Mouse (Mus musculus) cerebellum, adult 2 months (tissue): ENCODE measurements around the gene Btnl9. TPM values are rescaled to one million over a fixed set of nuclear protein-coding genes. Genes with fewer than 3 reads are reported as not detected.
"Not testable (repeated sequence)": the region's sequence is repeated elsewhere in the genome, so short reads cannot be mapped to it uniquely, and the experiment has no call there.

Experiments used
- DNase-seq, 2 experiments: peaks; one replicate each; pipeline ENCODE4 v3.0.0; 2021
- H3K27ac ChIP-seq: fragments of 200-500 bp; 2 replicates; pipeline ENCODE4 v1.5.1; 2012; ENCODE audit warnings: low read length, control low read depth, inconsistent platforms; ENCODE audit not compliant: insufficient read depth
- H3K27me3 ChIP-seq: fragments of 200-500 bp; 2 replicates; pipeline ENCODE4 v1.6.1; 2012; ENCODE audit warnings: inconsistent platforms, mild to moderate bottlenecking, low read length, moderate library complexity; ENCODE audit not compliant: control insufficient read depth, insufficient read depth
- H3K4me1 ChIP-seq: fragments of 200-500 bp; 2 replicates; pipeline ENCODE4 v1.6.1; 2011; ENCODE audit warnings: low read length; ENCODE audit not compliant: control insufficient read depth, insufficient read depth
- H3K4me3 ChIP-seq: fragments of 200-500 bp; replicated peaks from 2 replicates; pipeline ENCODE3; 2011; ENCODE audit warnings: mild to moderate bottlenecking, low read depth, low read length, control low read depth; ENCODE audit not compliant: insufficient read depth
- CTCF ChIP-seq: fragments of 200-500 bp; IDR thresholded peaks from 2 replicates; pipeline ENCODE4 v1.5.1; 2011; ENCODE audit warnings: low read depth, mild to moderate bottlenecking, control low read depth, low read length, moderate library complexity, borderline replicate concordance; ENCODE audit not compliant: insufficient read depth
- POLR2A ChIP-seq: fragments of 200-500 bp; IDR thresholded peaks from 2 replicates; pipeline ENCODE4 v1.6.1; 2011; ENCODE audit warnings: low read length, control low read depth, borderline replicate concordance; ENCODE audit not compliant: insufficient read depth
- WGBS: fragments of 180-500 bp; shearing (Covaris S2); methylation state at CpG from one replicate; pipeline ENCODE4 v1.1.7; 2018; 5-methylcytosine and 5-hydroxymethylcytosine counted together
- polyA plus RNA-seq: library from polyadenylated mRNA; depleted of rRNA; stranded (reverse); fragments of >200 nt; gene quantifications from 2 replicates; pipeline ENCODE4 v1.2.3, GENCODE M21; 2012

Gene Btnl9
- polyA plus RNA-seq, 1 experiment: not detected

DNA sequence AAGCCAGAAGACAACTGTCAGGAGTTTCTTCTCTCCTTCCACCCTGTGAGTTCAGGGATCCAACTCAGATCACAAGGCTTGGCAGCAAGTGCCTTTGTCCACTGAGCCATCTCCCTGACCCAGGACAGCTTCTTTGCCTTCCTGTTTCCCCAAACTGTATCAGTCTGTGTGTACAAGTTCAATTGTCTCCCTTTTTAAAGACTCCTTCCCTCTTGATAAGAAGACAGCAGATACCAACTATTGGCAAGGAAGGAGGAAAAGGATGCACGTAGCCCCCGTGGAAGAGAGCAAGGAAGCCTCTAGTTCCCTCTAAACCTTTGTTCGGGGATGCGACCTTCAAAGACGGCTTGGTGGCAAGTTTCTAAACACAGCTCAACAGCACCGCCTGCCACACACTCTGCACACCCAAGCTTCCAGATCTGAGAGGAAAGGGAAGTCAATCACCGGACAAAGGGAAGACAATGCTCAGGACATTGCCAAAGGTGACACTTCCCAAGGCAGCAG, 8.9 kb upstream of the Btnl9 start:
- no peak overlapping the region for H3K4me3 ChIP-seq
- no peaks in the 10 kb centered on the region for H3K27me3 ChIP-seq
- no peaks in the 10 kb centered on the region for H3K4me1 ChIP-seq
- DNase-seq: no peak
- H3K27ac ChIP-seq: no peak overlapping the region
- 87% methylated on average over 7 of the region's 7 CpGs for WGBS
- no peak for TF ChIP-seq CTCF

DNA sequence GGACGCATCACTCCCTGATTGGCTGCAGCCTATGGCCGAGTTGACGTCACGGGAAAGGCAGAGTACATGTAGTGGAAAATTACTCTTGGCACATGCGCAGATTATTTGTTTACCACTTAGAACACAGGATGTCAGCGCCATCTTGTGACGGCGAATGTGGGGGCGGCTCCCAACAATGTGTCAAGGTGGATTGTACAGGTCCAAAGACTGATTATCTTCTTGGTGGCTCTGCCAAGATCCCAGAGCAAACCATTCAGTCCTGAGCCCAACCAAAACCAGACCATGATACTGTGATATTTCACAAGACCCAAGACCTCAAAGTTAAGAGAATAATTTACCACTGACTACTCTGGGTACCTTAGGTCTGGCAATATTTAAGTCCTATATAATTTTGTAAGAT, 7.8 kb upstream of the Btnl9 start:
- not testable (repeated sequence) for H3K4me3 ChIP-seq, H3K4me1 ChIP-seq, H3K27me3 ChIP-seq, DNase-seq, H3K27ac ChIP-seq
- 88% methylated on average over 9 of the region's 9 CpGs for WGBS

DNA sequence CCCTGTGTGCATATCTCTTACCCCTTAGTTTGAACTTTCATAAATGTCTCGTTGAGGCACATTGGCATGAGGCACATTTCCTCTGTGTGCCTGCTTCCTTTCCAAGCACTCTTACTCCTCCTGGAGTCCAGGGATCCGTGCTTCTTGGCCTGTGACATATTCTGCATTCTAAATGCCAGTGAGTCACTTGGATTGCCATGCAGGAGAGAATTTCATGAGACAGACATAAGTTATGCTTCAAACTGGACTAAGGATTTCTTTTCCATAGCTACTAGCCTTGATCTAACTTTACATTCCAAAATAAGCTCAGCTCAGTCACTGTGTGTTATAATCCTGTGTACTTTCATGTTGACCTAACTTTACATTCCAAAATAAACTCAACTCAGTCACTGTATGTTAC, 4.1 kb upstream of the Btnl9 start:
- no peak for TF ChIP-seq CTCF
- TF ChIP-seq POLR2A: no peak
- 43% methylated on average over 2 of the region's 2 CpGs for WGBS
- H3K27me3 ChIP-seq: no peaks in the 10 kb centered on the region
- DNase-seq: no peak
- H3K4me3 ChIP-seq: no peak overlapping the region
- no peak overlapping the region for H3K27ac ChIP-seq
- H3K4me1 ChIP-seq: no peaks in the 10 kb centered on the region

DNA sequence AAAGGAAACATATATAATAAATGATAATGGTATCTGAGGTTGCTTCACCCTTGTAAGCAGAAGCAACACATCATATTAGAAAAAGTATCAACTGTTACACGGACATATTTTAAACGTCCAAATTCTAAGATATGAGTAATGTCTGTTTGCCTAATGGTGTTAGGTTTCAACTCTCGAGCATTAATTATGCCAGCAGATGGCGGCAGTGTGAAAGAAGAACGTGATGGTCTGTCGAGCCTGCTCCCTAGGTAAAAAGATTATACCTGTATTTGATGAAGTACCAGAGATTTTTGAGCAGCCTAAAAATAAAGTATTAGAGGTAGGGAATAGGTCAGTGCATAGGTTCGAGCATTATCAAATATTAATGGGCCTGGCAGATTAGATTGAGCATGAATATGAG, 2.8 kb upstream of the Btnl9 start:
- 2% methylated on average over 7 of the region's 7 CpGs for WGBS
- no peaks in the 10 kb centered on the region for H3K27me3 ChIP-seq
- peak; percentile 49 to 56 for DNase-seq
- TF ChIP-seq POLR2A: no peak
- TF ChIP-seq CTCF: peak; percentile 54
- no peak overlapping the region for H3K4me3 ChIP-seq
- no peaks in the 10 kb centered on the region for H3K4me1 ChIP-seq
- no peak overlapping the region for H3K27ac ChIP-seq

DNA sequence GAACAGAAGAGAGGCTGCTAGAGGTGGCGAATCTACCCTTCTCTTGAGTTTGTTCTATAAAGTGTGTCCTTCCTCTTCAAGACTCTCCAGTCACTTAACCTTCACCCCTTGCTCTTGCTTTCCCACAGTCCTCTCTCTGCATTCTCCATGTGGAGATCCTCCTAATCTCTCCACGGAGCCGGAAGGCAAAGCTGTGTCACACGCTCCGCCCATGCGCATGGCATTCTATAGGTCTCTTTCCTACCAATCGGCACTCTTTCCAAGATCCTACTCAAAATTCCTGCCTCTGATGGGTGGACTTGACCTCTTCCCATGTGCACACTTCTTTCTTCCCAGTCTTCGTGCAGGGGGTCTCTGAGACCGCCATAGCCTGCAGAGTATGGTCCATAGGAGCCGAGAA, 742 bp upstream of the Btnl9 start:
- no peaks in the 10 kb centered on the region for H3K4me1 ChIP-seq
- WGBS: 76% methylated on average over 10 of the region's 10 CpGs
- DNase-seq: no peak
- H3K27me3 ChIP-seq: no peaks in the 10 kb centered on the region
- TF ChIP-seq CTCF (no peak), POLR2A (no peak)
- no peak overlapping the region for H3K4me3 ChIP-seq
- H3K27ac ChIP-seq: no peak overlapping the region

DNA sequence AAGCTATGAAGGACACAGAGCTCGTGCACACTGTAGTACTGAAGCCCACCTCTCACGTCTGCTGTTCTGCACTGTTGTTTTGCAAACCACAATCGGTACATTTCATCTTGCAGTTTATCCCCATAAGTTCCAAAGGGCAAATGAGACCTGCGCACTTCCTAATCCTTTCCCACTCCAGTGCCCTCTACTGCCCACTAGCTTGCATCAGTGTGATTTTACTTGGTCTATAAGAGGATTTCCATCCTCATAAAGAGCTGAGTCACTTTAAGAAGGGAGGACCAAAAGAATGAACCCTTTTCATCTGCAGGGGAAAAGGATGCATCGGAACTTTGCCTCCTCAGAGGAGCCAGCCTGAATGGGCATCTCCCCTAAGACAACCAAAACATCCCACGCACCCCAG, 507 bp downstream of the Btnl9 start:
- H3K27ac ChIP-seq: no peak overlapping the region
- no peaks in the 10 kb centered on the region for H3K27me3 ChIP-seq
- DNase-seq: no peak
- 82% methylated on average over 6 of the region's 6 CpGs for WGBS
- no peaks in the 10 kb centered on the region for H3K4me1 ChIP-seq
- no peak overlapping the region for H3K4me3 ChIP-seq
- TF ChIP-seq POLR2A (no peak), CTCF (no peak)

DNA sequence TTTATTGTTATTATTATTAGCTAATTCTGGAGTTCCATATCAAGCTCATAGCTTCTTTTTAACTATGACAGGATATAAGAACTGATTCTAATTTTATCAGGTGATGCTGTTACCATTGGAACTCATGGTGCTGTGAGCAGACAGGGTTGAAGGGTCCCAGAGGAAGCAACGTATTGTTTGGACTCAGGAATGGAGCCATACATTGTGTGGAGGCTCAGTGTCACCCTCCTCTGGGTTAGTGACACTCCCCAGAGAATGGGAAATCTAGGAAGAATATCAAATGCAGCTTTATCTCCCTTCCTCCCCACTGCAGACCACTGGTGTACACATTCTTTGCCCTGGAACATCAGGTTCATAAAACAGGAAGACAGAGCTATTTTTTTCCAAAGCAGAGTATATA, 3.8 kb downstream of the Btnl9 start:
- H3K4me3 ChIP-seq: no peak overlapping the region
- no peak overlapping the region for H3K27ac ChIP-seq
- WGBS: 53% methylated on average over 1 of the region's 1 CpGs
- TF ChIP-seq CTCF (no peak), POLR2A (no peak)
- no peak for DNase-seq
- H3K27me3 ChIP-seq: no peaks in the 10 kb centered on the region
- H3K4me1 ChIP-seq: no peaks in the 10 kb centered on the region

DNA sequence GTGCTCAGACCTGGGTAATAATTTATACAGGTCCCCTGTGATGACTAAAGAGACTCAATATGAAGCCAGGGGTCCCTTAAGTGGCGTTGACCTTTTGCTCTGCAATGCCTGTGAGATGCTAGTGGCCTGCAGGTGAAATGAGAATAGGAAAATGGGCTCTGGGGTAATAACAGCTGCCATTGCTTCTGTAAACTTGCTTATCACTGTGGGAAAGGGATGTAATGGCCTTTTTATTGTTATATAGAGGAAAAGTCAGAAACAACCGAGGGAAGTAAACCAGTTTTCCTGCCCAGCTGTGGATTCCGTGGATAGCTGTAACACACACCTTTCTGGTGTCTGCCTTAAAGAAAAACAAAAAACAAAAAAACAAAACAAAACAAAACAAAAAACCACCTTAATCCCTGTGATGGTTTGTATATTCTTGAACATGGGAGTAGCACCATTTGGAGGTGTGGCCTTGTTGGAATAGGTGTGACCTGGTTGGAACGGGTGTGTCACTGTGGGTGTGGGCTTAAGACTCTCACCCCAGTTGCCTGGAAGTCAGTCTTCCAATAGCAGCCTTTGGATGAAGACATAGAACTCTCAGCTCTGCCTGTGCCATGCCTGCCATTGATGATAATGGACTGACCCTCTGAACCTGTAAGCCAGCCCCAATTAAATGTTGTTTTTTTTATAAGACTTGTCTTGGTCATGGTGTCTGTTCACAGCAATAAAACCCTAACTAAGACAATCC, 10.7 kb downstream of the Btnl9 start:
- H3K4me3 ChIP-seq, H3K4me1 ChIP-seq, H3K27me3 ChIP-seq, DNase-seq, H3K27ac ChIP-seq: not testable (repeated sequence)
- 84% methylated on average over 4 of the region's 4 CpGs for WGBS

DNA sequence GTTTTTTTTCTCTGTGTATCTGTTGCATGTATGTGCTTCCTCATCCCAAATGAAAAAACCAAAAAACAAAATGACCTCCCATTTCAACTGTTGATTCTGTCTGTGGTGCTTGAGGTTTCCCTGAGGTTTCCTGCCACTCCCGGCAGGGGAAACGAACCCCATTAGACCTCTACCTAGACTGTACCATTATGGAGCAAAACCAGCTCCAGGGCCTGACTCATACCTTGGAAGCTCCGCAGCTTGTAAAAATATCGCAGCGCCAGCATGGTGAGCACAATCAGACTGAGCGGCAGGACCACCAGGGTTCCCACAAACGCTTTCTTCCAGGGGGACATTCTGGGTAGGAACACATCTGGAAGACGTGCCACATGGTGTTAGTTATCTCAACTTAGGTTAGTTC, 11.6 kb downstream of the Btnl9 start:
- H3K4me3 ChIP-seq: no peak overlapping the region
- no peaks in the 10 kb centered on the region for H3K27me3 ChIP-seq
- no peaks in the 10 kb centered on the region for H3K4me1 ChIP-seq
- no peak for DNase-seq
- H3K27ac ChIP-seq: no peak overlapping the region
- WGBS: 92% methylated on average over 8 of the region's 8 CpGs
- TF ChIP-seq POLR2A: no peak
- no peak for TF ChIP-seq CTCF
